Mouse (Mus musculus) cortical plate, adult 2 months (tissue): ENCODE data around the gene Chrnb1.

ENCODE experiments used
- CTCF ChIP-seq: fragments of 200-500 bp; IDR thresholded peaks from 2 replicates; pipeline ENCODE4 v1.5.1; 2011; ENCODE audit warnings: mild to moderate bottlenecking, control low read depth, low read length; ENCODE audit not compliant: insufficient read depth; ENCODE audit errors: extremely low read depth
- POLR2A ChIP-seq: fragments of 200-500 bp; IDR thresholded peaks from 2 replicates; pipeline ENCODE4 v1.6.1; 2011; ENCODE audit warnings: mild to moderate bottlenecking, low read length, control low read depth; ENCODE audit not compliant: insufficient read depth; ENCODE audit errors: extremely low read depth

DNA sequence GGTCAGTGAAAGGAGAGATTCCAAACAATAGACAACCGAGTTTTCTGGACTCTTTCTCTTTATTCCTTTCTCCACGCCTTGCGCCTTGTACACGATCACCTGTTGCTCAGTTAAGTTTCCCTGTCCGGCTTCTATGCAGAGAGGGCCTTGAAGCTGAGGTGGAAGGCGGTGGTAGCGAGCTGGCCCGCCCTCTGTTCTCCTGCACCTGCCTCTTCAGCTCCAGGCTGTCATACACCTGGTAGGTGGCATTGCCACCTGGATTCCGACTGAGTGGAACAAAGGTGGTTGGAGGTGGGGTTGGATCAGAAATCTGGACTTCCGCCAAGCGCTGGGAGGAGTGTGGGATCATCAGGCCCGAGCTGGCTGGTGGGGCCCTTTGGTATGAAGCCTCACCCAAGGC is 20.8 kb upstream of the Chrnb1 start:
- TF ChIP-seq POLR2A (no peak), CTCF (no peak)
